Mouse (Mus musculus) spleen, embryonic (tissue): Measurements from ENCODE around the gene Hoxa10.

Source experiments
- CTCF ChIA-PET: fragments of 350-600 bp; sonication (Branson Sonifier 250); formaldehyde crosslinking; loops from one replicate; lab custom pipeline; 2022; lab: Charles Lee

Gene Hoxa10

GRCm38 (mm10) chr6:52194690-52195089 lies 46.0 kb downstream of the Hoxa10 start:
- CTCF ChIA-PET, result no interaction called here

DNA sequence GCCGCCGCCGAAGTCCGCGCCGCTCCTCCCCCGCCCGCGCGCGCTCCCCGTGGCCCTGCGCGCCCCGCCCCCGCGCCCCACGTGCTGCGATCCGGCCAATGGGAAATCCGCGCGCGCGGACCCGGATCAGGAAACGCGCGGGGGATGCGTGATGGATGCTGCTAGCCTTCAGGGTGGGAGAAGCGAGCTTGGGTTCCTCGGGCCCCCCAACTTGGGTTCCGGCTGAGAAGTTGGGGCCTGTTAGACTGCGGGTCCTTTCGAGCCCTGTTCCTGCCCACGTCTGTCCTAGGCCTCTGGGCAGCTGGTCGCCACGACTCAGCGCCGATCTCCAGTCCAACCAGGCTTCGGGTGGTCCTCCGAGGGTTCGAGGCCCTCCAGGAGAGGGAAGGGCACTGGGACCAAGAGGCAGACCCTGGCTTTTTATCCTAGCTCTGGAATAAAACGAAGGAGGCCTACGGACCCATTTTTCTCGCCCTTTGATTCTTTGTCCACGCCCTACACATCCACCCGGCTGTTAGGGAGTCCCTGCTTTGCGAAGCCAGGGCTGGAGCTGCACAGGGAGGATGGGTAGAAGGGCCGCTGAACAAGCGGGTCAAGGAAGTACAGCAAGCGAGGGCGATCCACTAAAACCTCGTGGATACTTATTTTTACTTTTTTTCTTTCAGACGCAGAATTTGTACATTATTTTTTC lies 48.6 kb downstream of the Hoxa10 start:
- CTCF ChIA-PET, result no interaction called here

DNA sequence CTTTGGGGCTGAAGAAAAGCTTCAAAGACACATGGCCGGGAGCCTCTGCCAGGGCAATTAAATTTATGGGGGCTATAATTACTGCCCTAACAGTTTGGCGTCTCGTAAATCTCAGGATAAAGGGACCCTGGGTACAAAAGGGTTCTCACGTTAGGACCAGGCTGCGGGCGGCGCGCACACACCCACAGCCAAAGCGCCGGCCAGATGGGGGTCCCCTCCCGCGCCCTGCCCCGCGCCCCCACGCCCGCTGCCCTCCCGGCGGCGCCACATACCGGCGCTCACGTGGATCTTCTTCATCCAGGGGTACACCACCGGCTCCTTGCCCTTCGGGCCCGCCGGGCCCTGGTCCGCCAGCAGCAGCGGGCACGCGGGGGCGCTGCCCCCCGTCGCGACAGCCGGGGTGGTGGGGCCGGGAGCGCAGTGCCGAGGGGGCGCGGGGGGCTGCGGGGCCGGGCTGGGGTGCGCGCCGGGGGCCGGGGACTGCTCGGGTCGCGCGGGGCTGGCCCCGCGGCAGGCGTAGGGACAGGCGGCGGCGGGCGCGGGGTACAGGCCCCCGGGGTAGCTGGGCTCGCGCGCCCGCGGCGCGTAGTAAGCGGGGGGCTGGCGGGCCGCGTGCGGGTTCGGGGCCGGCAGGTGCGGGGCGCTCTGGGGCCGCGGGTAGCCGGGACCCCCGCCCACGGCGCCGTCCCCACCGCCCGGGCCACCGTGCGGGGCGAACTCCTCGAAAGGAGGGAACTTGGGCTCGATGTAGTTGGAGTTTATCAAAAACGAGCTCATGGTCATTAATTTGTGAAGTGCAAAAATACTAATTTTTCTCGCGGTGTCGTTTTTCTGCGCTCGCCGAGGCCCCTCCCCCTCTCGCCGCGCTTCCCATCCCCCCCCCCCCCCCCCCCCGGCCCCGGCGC lies 49.5 kb downstream of the Hoxa10 start, which contains the start of gene Hoxa4:
Gene Hoxa4 (minus strand): TSS at position 848 of the 905 bp plus-strand sequence.
- CTCF ChIA-PET, result no interaction called here

GRCm38 (mm10) chr6:52190410-52190809 lies 50.2 kb downstream of the Hoxa10 start:
- CTCF ChIA-PET, result interaction anchor here (0.6 kb wide), 1 partner anchor 405 kb away, joined by 4 read pairs; no protein-coding TSS in a partner anchor

- CTCF ChIA-PET, result interaction anchor here (0.6 kb wide), 1 partner anchor 405 kb away, joined by 4 read pairs; no protein-coding TSS in a partner anchor
Measured at GRCm38 (mm10) chr6:52189909-52190308, 50.7 kb downstream of the Hoxa10 start.

GRCm38 (mm10) chr6:52189172-52189591 lies 51.5 kb downstream of the Hoxa10 start:
- CTCF ChIA-PET, result no interaction called here

GRCm38 (mm10) chr6:52186500-52186899 lies 54.2 kb downstream of the Hoxa10 start:
- CTCF ChIA-PET, result no interaction called here

- CTCF ChIA-PET, result no interaction called here
Measured at GRCm38 (mm10) chr6:52185834-52186233, 54.8 kb downstream of the Hoxa10 start.

DNA sequence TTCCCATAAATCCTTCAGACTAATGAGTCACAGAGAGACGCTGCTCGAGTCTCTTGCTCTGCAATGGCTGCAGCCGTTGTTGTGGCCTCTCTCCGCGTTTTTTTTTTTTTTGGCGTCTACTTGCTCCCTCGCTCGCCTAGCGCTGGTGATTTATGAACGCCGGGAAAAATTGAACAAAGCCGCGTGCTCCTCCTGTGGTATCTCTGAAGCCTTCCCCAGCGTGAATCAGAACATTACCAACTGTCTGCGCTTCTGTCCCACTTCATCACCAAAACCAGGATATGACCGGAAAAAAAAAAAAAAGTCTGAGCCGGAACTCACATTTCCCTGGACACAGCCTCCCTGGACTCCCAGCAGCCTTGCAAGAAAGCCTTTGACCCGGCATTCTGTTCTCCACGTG lies 55.4 kb downstream of the Hoxa10 start:
- CTCF ChIA-PET, result no interaction called here

DNA sequence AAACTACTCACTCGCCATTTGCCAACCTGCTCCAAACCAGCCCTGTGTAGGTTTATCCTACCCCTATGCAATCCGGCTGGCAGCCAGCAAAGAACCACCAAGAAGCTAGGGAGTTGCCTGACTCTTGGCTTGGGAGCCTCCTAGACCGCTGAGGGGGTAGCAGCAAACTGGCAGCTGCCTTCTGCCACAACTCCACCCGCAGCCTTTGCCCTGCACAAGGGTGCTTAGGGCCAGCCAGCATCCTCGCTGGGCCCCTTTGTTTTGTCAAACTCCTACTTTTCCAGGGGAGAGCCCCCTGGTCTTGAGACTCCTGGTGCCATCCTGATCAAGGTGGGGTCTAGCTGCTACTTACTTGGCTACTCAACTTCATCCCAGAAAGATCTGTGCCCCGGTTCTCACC lies 56.0 kb downstream of the Hoxa10 start:
- CTCF ChIA-PET, result no interaction called here

GRCm38 (mm10) chr6:52183311-52184080 lies 57.2 kb downstream of the Hoxa10 start:
- CTCF ChIA-PET, result no interaction called here

GRCm38 (mm10) chr6:52182793-52183192 lies 57.9 kb downstream of the Hoxa10 start:
- CTCF ChIA-PET, result no interaction called here

GRCm38 (mm10) chr6:52182030-52182429 lies 58.6 kb downstream of the Hoxa10 start:
- CTCF ChIA-PET, result no interaction called here
